Mouse (Mus musculus) stomach, postnatal 0 days (tissue): ENCODE data around the gene Sergef.

Source experiments
- CTCF ChIP-seq: IDR thresholded peaks from 2 replicates; pipeline ENCODE4 v1.5.1; 2016; ENCODE audit warnings: antibody characterized with exemption, low read depth, mild to moderate bottlenecking, moderate library complexity
- EP300 ChIP-seq: optimal IDR thresholded peaks from 2 replicates; pipeline ENCODE3; 2016; ENCODE audit warnings: antibody characterized with exemption

GRCm38 (mm10) chr7:46469542-46469941 lies 170.1 kb downstream of the Sergef start:
- TF ChIP-seq CTCF (no peak), EP300 (no peak)
